Mouse (Mus musculus) neural tube, embryonic 14.5 days (tissue): ENCODE results near the gene Ppp1r15b. TPM values are rescaled to one million over a fixed set of nuclear protein-coding genes. Genes with fewer than 3 reads are reported as not detected.

Source experiments
- ATAC-seq: fragments of 200-750 bp; cut with Nextera tagmentation; 2 replicates; pipeline ENCODE4 v1.8.0; 2017; ENCODE audit warnings: low read depth, mild to moderate bottlenecking, moderate TSS enrichment, moderate library complexity
- H3K27ac ChIP-seq: fragments of 300-500 bp; sonication (generic); 2 replicates; pipeline ENCODE4 v1.5.1; 2014; ENCODE audit warnings: low read depth, mild to moderate bottlenecking, control low read depth, low read length, moderate library complexity, mixed read lengths
- H3K27me3 ChIP-seq: fragments of 300-500 bp; sonication (generic); 2 replicates; pipeline ENCODE4 v1.6.1; 2014; ENCODE audit warnings: low read length; ENCODE audit not compliant: control insufficient read depth, insufficient read depth
- H3K36me3 ChIP-seq: fragments of 300-500 bp; sonication (generic); 2 replicates; pipeline ENCODE4 v1.6.1; 2014; ENCODE audit warnings: low read length, mixed read lengths; ENCODE audit not compliant: control insufficient read depth, insufficient read depth
- H3K4me1 ChIP-seq: fragments of 300-500 bp; sonication (generic); 2 replicates; pipeline ENCODE4 v1.6.1; 2014; ENCODE audit warnings: low read length; ENCODE audit not compliant: control insufficient read depth, insufficient read depth
- H3K4me2 ChIP-seq: fragments of 300-500 bp; sonication (generic); 2 replicates; pipeline ENCODE4 v1.6.1; 2014; ENCODE audit warnings: mild to moderate bottlenecking, low read depth, low read length, control low read depth
- H3K4me3 ChIP-seq: fragments of 300-500 bp; sonication (generic); 2 replicates; pipeline ENCODE4 v1.5.1; 2014; ENCODE audit warnings: low read depth, low read length, control low read depth, mixed read lengths
- H3K9ac ChIP-seq: fragments of 300-500 bp; sonication (generic); replicated peaks from 2 replicates; pipeline ENCODE4 v1.6.1; 2014; ENCODE audit warnings: low read depth, mild to moderate bottlenecking, control low read depth, low read length, mixed read lengths
- H3K9me3 ChIP-seq: fragments of 300-500 bp; sonication (generic); 2 replicates; pipeline ENCODE4 v1.6.1; 2016; ENCODE audit warnings: low read length; ENCODE audit not compliant: control insufficient read depth
- WGBS: fragments of 180-500 bp; shearing (Covaris S2); extraction: QIAGEN DNeasy Blood & Tissue Kit; methylation state at CpG from one replicate; pipeline ENCODE4 v1.1.7; 2014; 5-methylcytosine and 5-hydroxymethylcytosine counted together
- polyA plus RNA-seq: library from polyadenylated mRNA; unstranded; fragments of >200 nt; fragmentation: Nextera tagmentation; extraction: Ambion mirVana; gene quantifications from 2 replicates; pipeline ENCODE4 v1.2.1, GENCODE M21; 2014

The Ppp1r15b gene
- polyA plus RNA-seq, 1 experiment from 2014 or later, result 25.9 TPM

GRCm38 (mm10) chr1:133138401-133138800, 7.5 kb downstream of the Ppp1r15b start:
- peaks cover 20% of the 10 kb centered on the region for H3K4me1 ChIP-seq
- no peaks in the 10 kb centered on the region for H3K9me3 ChIP-seq
- no peak overlapping the region for H3K4me3 ChIP-seq
- no peaks in the 10 kb centered on the region for H3K27me3 ChIP-seq
- no peak for ATAC-seq
- 100% methylated on average over 1 of the region's 1 CpGs for WGBS
- H3K4me2 ChIP-seq, result no peak overlapping the region
- peaks cover 26% of the 10 kb centered on the region for H3K36me3 ChIP-seq
- no peak overlapping the region for H3K27ac ChIP-seq
- H3K9ac ChIP-seq, result no peak overlapping the region

GRCm38 (mm10) chr1:133146014-133147009, 15.4 kb downstream of the Ppp1r15b start:
- Histone ChIP-seq H3K36me3 (no peaks in the 10 kb centered on the region; the same call in 1 of the 2 replicates), H3K9ac (no peak overlapping the region), H3K4me1 (no peaks in the 10 kb centered on the region), H3K27me3 (no peaks in the 10 kb centered on the region), H3K4me3 (no peak overlapping the region), H3K9me3 (no peaks in the 10 kb centered on the region), H3K27ac (no peak overlapping the region), H3K4me2 (no peak overlapping the region)
- peak; percentile 77 for ATAC-seq
- 63% methylated on average over 22 of the region's 22 CpGs for WGBS

GRCm38 (mm10) chr1:133147324-133147723, 16.4 kb downstream of the Ppp1r15b start:
- H3K4me2 ChIP-seq, result no peak overlapping the region
- no peaks in the 10 kb centered on the region for H3K9me3 ChIP-seq
- no peak overlapping the region for H3K9ac ChIP-seq
- H3K4me1 ChIP-seq, result no peaks in the 10 kb centered on the region
- 88% methylated on average over 5 of the region's 5 CpGs for WGBS
- no peaks in the 10 kb centered on the region for H3K27me3 ChIP-seq
- no peak overlapping the region for H3K27ac ChIP-seq
- no peaks in the 10 kb centered on the region for H3K36me3 ChIP-seq
- no peak overlapping the region for H3K4me3 ChIP-seq
- ATAC-seq, result no peak

GRCm38 (mm10) chr1:133148122-133148521, 17.2 kb downstream of the Ppp1r15b start:
- WGBS, result 92% methylated on average over 8 of the region's 8 CpGs
- ATAC-seq, result no peak

GRCm38 (mm10) chr1:133150556-133150955, 19.6 kb downstream of the Ppp1r15b start:
- H3K9me3 ChIP-seq, result no peaks in the 10 kb centered on the region
- H3K27ac ChIP-seq, result no peak overlapping the region
- no peak overlapping the region for H3K9ac ChIP-seq
- no peaks in the 10 kb centered on the region for H3K27me3 ChIP-seq
- 98% methylated on average over 2 of the region's 2 CpGs for WGBS
- H3K4me2 ChIP-seq, result no peak overlapping the region
- no peak for ATAC-seq
- H3K4me1 ChIP-seq, result no peaks in the 10 kb centered on the region
- H3K4me3 ChIP-seq, result no peak overlapping the region
- H3K36me3 ChIP-seq, result no peaks in the 10 kb centered on the region

More at GRCm38 (mm10) chr1:133148122-133148521, 17.2 kb downstream of the Ppp1r15b start:
- Histone ChIP-seq H3K4me2 (no peak overlapping the region), H3K9me3 (no peaks in the 10 kb centered on the region), H3K4me3 (no peak overlapping the region), H3K27me3 (no peaks in the 10 kb centered on the region), H3K4me1 (no peaks in the 10 kb centered on the region), H3K27ac (no peak overlapping the region), H3K36me3 (no peaks in the 10 kb centered on the region), H3K9ac (no peak overlapping the region)

- Histone ChIP-seq H3K4me3 (no peak overlapping the region), H3K9ac (no peak overlapping the region), H3K9me3 (no peaks in the 10 kb centered on the region), H3K4me1 (no peaks in the 10 kb centered on the region), H3K27ac (no peak overlapping the region), H3K36me3 (no peaks in the 10 kb centered on the region), H3K27me3 (no peaks in the 10 kb centered on the region), H3K4me2 (no peak overlapping the region)
- no peak for ATAC-seq
- 95% methylated on average over 3 of the region's 3 CpGs for WGBS
Observed at GRCm38 (mm10) chr1:133152213-133152612, 21.3 kb downstream of the Ppp1r15b start.

GRCm38 (mm10) chr1:133155270-133155669, 24.3 kb downstream of the Ppp1r15b start:
- H3K36me3 ChIP-seq, result no peaks in the 10 kb centered on the region
- H3K4me3 ChIP-seq, result no peak overlapping the region
- no peak for ATAC-seq
- H3K4me1 ChIP-seq, result no peaks in the 10 kb centered on the region
- H3K27ac ChIP-seq, result no peak overlapping the region
- no peaks in the 10 kb centered on the region for H3K9me3 ChIP-seq
- no peaks in the 10 kb centered on the region for H3K27me3 ChIP-seq
- no peak overlapping the region for H3K9ac ChIP-seq
- WGBS, result 88% methylated on average over 6 of the region's 6 CpGs
- H3K4me2 ChIP-seq, result no peak overlapping the region

- WGBS, result 58% methylated on average over 7 of the region's 7 CpGs
- no peak for ATAC-seq
- Histone ChIP-seq H3K9ac (no peak overlapping the region), H3K27ac (no peak overlapping the region), H3K4me3 (no peak overlapping the region), H3K9me3 (no peaks in the 10 kb centered on the region), H3K4me2 (no peak overlapping the region), H3K27me3 (peaks cover 22% of the 10 kb centered on the region), H3K36me3 (no peaks in the 10 kb centered on the region), H3K4me1 (peaks cover 5% of the 10 kb centered on the region; the same call in 1 of the 2 replicates)
Observed at GRCm38 (mm10) chr1:133159128-133159564, 28.2 kb downstream of the Ppp1r15b start.

GRCm38 (mm10) chr1:133161559-133161958, 30.6 kb downstream of the Ppp1r15b start:
- Histone ChIP-seq H3K27ac (no peak overlapping the region), H3K27me3 (peaks cover 24% of the 10 kb centered on the region)
- 62% methylated on average over 4 of the region's 4 CpGs for WGBS

More at GRCm38 (mm10) chr1:133161559-133161958, 30.6 kb downstream of the Ppp1r15b start:
- Histone ChIP-seq H3K4me3 (no peak overlapping the region), H3K4me2 (no peak overlapping the region), H3K4me1 (peaks cover 11% of the 10 kb centered on the region; the same call in 1 of the 2 replicates), H3K9me3 (no peaks in the 10 kb centered on the region), H3K36me3 (no peaks in the 10 kb centered on the region), H3K9ac (no peak overlapping the region)
- ATAC-seq, result no peak
